Mouse (Mus musculus): Measurements from ENCODE around the gene Cmtm1. TPM values are rescaled to one million over a fixed set of nuclear protein-coding genes. Genes with fewer than 3 reads are reported as not detected.

The Cmtm1 gene
- polyA plus RNA-seq, 1 experiment from 2014 or later, result not detected

GRCm38 (mm10) chr8:104342426-104342825 lies 32.5 kb upstream of the Cmtm1 start:
- WGBS, result 83% methylated on average over 5 of the region's 5 CpGs
- no peak overlapping the region for H3K4me2 ChIP-seq (ENCODE audit: low read length)
- no peak overlapping the region for H3K27ac ChIP-seq (ENCODE audit: low read length)
- no peak overlapping the region for H3K9ac ChIP-seq (ENCODE audit: low read depth, low read length)
- no peaks in the 10 kb centered on the region for H3K9me3 ChIP-seq (replicated peaks; ENCODE audit: control insufficient read depth, low read length, poor library complexity, severe bottlenecking)
- no peaks in the 10 kb centered on the region for H3K27me3 ChIP-seq (ENCODE audit: control insufficient read depth, insufficient read depth, low read depth, low read length)
- H3K4me1 ChIP-seq (ENCODE audit: control insufficient read depth, insufficient read depth, low read length), result peaks cover 8% of the 10 kb centered on the region
- no peak overlapping the region for H3K4me3 ChIP-seq (ENCODE audit: low read depth, low read length)
- no peak for ATAC-seq
- no peaks in the 10 kb centered on the region for H3K36me3 ChIP-seq (ENCODE audit: control insufficient read depth, insufficient read depth, low read length)

GRCm38 (mm10) chr8:104341678-104342077 lies 31.7 kb upstream of the Cmtm1 start:
- peak; percentile 13; the same call in 1 of the 2 replicates for ATAC-seq
- 51% methylated on average over 6 of the region's 6 CpGs for WGBS
- Histone ChIP-seq H3K4me2 (ENCODE audit: low read length) (peak overlapping the region; percentile 86), H3K9me3 (replicated peaks; ENCODE audit: control insufficient read depth, low read length, poor library complexity, severe bottlenecking) (no peaks in the 10 kb centered on the region), H3K9ac (ENCODE audit: low read depth, low read length) (no peak overlapping the region), H3K4me1 (ENCODE audit: control insufficient read depth, insufficient read depth, low read length) (peaks cover 8% of the 10 kb centered on the region), H3K4me3 (ENCODE audit: low read depth, low read length) (peak overlapping the region; percentile 56; the same call in 1 of the 2 replicates), H3K27ac (ENCODE audit: low read length) (no peak overlapping the region), H3K36me3 (ENCODE audit: control insufficient read depth, insufficient read depth, low read length) (no peaks in the 10 kb centered on the region), H3K27me3 (ENCODE audit: control insufficient read depth, insufficient read depth, low read depth, low read length) (no peaks in the 10 kb centered on the region)

DNA sequence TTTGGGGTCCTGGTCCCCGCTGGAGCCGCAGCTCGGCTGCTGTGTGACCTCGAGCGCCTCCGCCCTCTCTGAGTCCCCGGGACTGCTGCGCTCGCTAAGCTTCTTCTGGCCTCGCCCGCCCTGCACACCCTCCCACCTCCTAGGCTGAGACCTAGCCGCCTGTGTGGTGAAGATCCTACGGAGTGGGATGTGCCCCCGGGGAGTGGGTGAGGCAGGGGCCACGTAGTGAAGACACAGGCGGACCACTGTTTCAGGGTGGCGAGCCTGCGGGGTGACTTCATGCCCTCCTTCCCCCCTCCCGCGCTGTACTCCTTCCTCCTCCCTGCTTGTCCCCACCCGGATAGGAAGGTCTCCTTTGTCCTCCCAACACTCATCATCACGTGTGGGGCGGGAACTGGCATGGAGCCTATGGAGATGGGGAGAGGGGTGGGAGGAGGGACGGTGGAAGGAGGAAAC lies 31.2 kb upstream of the Cmtm1 start:
- H3K9me3 ChIP-seq (replicated peaks; ENCODE audit: control insufficient read depth, low read length, poor library complexity, severe bottlenecking), result no peaks in the 10 kb centered on the region
- peak overlapping the region; percentile 73 for H3K9ac ChIP-seq (ENCODE audit: low read depth, low read length)
- no peaks in the 10 kb centered on the region for H3K36me3 ChIP-seq (ENCODE audit: control insufficient read depth, insufficient read depth, low read length)
- H3K4me3 ChIP-seq (ENCODE audit: low read depth, low read length), result peak overlapping the region; percentile 56
- no peaks in the 10 kb centered on the region for H3K27me3 ChIP-seq (ENCODE audit: control insufficient read depth, insufficient read depth, low read depth, low read length)
- H3K4me2 ChIP-seq (ENCODE audit: low read length), result peak overlapping the region; percentile 86
- ATAC-seq, result peak; percentile 70
- WGBS, result under 1% methylated on average over 20 of the region's 24 CpGs
- peaks cover 8% of the 10 kb centered on the region for H3K4me1 ChIP-seq (ENCODE audit: control insufficient read depth, insufficient read depth, low read length)
- peak overlapping the region; percentile 19; the same call in 1 of the 2 replicates for H3K27ac ChIP-seq (ENCODE audit: low read length)

- peak overlapping the region; percentile 73 for H3K9ac ChIP-seq (ENCODE audit: low read depth, low read length)
- ATAC-seq, result peak; percentile 81
Observed at GRCm38 (mm10) chr8:104340233-104341105, 30.5 kb upstream of the Cmtm1 start.

GRCm38 (mm10) chr8:104339983-104340232 lies 30.0 kb upstream of the Cmtm1 start:
- Histone ChIP-seq H3K4me3 (ENCODE audit: low read depth, low read length) (peak overlapping the region; percentile 56), H3K4me1 (ENCODE audit: control insufficient read depth, insufficient read depth, low read length) (peaks cover 8% of the 10 kb centered on the region), H3K36me3 (ENCODE audit: control insufficient read depth, insufficient read depth, low read length) (no peaks in the 10 kb centered on the region), H3K9ac (ENCODE audit: low read depth, low read length) (peak overlapping the region; percentile 73), H3K27me3 (ENCODE audit: control insufficient read depth, insufficient read depth, low read depth, low read length) (no peaks in the 10 kb centered on the region), H3K9me3 (replicated peaks; ENCODE audit: control insufficient read depth, low read length, poor library complexity, severe bottlenecking) (no peaks in the 10 kb centered on the region), H3K27ac (ENCODE audit: low read length) (no peak overlapping the region), H3K4me2 (ENCODE audit: low read length) (peak overlapping the region; percentile 86)
- WGBS, result under 1% methylated on average over 6 of the region's 6 CpGs
- ATAC-seq, result peak; percentile 11; the same call in 1 of the 2 replicates

More at GRCm38 (mm10) chr8:104340233-104341105, 30.5 kb upstream of the Cmtm1 start:
- no peaks in the 10 kb centered on the region for H3K27me3 ChIP-seq (ENCODE audit: control insufficient read depth, insufficient read depth, low read depth, low read length)
- H3K9me3 ChIP-seq (replicated peaks; ENCODE audit: control insufficient read depth, low read length, poor library complexity, severe bottlenecking), result no peaks in the 10 kb centered on the region
- peak overlapping the region; percentile 19; the same call in 1 of the 2 replicates for H3K27ac ChIP-seq (ENCODE audit: low read length)
- H3K36me3 ChIP-seq (ENCODE audit: control insufficient read depth, insufficient read depth, low read length), result no peaks in the 10 kb centered on the region
- WGBS, result 0% methylated on average over 49 of the region's 54 CpGs
- H3K4me2 ChIP-seq (ENCODE audit: low read length), result peak overlapping the region; percentile 86
- peak overlapping the region; percentile 56 for H3K4me3 ChIP-seq (ENCODE audit: low read depth, low read length)
- H3K4me1 ChIP-seq (ENCODE audit: control insufficient read depth, insufficient read depth, low read length), result peaks cover 8% of the 10 kb centered on the region

GRCm38 (mm10) chr8:104339229-104339982 lies 29.5 kb upstream of the Cmtm1 start, which contains the start of gene Cmtm3:
TSS of gene Cmtm3 (plus strand) at chr8:104339410.
- Histone ChIP-seq H3K4me3 (ENCODE audit: low read depth, low read length) (peak within 1 kb of the TSS; percentile 56), H3K4me1 (ENCODE audit: control insufficient read depth, insufficient read depth, low read length) (peaks cover 8% of the 10 kb centered on the region), H3K4me2 (ENCODE audit: low read length) (peak within 1 kb of the TSS; percentile 86), H3K36me3 (ENCODE audit: control insufficient read depth, insufficient read depth, low read length) (no peaks in the 10 kb centered on the region), H3K9ac (ENCODE audit: low read depth, low read length) (peak within 1 kb of the TSS; percentile 73), H3K27ac (ENCODE audit: low read length) (no peak within 1 kb of the TSS), H3K9me3 (replicated peaks; ENCODE audit: control insufficient read depth, low read length, poor library complexity, severe bottlenecking) (no peaks in the 10 kb centered on the region), H3K27me3 (ENCODE audit: control insufficient read depth, insufficient read depth, low read depth, low read length) (no peaks in the 10 kb centered on the region)
- 17% methylated on average over 16 of the region's 18 CpGs for WGBS
- no peak; the same call in 1 of the 2 replicates for ATAC-seq

- 56% methylated on average over 3 of the region's 3 CpGs for WGBS
- Histone ChIP-seq H3K9me3 (replicated peaks; ENCODE audit: control insufficient read depth, low read length, poor library complexity, severe bottlenecking) (no peaks in the 10 kb centered on the region), H3K27me3 (ENCODE audit: control insufficient read depth, insufficient read depth, low read depth, low read length) (no peaks in the 10 kb centered on the region), H3K4me3 (ENCODE audit: low read depth, low read length) (no peak overlapping the region), H3K9ac (ENCODE audit: low read depth, low read length) (no peak overlapping the region), H3K36me3 (ENCODE audit: control insufficient read depth, insufficient read depth, low read length) (no peaks in the 10 kb centered on the region), H3K4me1 (ENCODE audit: control insufficient read depth, insufficient read depth, low read length) (peaks cover 8% of the 10 kb centered on the region), H3K4me2 (ENCODE audit: low read length) (no peak overlapping the region), H3K27ac (ENCODE audit: low read length) (no peak overlapping the region)
- no peak for ATAC-seq
Observed at GRCm38 (mm10) chr8:104337890-104338289, 27.9 kb upstream of the Cmtm1 start.

GRCm38 (mm10) chr8:104336806-104337205 lies 26.9 kb upstream of the Cmtm1 start:
- Histone ChIP-seq H3K9ac (ENCODE audit: low read depth, low read length) (no peak overlapping the region), H3K36me3 (ENCODE audit: control insufficient read depth, insufficient read depth, low read length) (no peaks in the 10 kb centered on the region), H3K4me1 (ENCODE audit: control insufficient read depth, insufficient read depth, low read length) (peaks cover 8% of the 10 kb centered on the region), H3K4me2 (ENCODE audit: low read length) (no peak overlapping the region), H3K27ac (ENCODE audit: low read length) (no peak overlapping the region), H3K4me3 (ENCODE audit: low read depth, low read length) (no peak overlapping the region), H3K27me3 (ENCODE audit: control insufficient read depth, insufficient read depth, low read depth, low read length) (no peaks in the 10 kb centered on the region), H3K9me3 (replicated peaks; ENCODE audit: control insufficient read depth, low read length, poor library complexity, severe bottlenecking) (no peaks in the 10 kb centered on the region)
- WGBS, result 85% methylated on average over 1 of the region's 1 CpGs
- ATAC-seq, result no peak

DNA sequence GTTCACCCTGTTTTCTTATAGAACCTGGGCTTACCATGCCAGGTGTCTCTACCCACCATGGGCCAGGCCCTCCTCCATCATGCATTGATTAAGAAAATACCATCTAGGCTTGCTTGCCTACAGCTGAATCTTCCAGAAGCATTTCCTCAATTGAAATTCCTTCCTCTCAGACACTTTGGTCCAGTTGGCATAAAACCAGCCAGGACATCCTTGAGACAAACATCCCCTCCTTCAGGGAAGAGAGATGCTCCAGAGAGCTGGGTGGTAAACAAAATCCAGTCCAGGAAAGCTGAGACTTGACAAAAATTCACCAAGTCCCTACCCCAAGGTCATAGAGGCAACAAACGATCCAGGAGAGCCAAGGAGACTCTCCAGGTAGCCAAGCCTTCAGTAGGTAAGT lies 24.3 kb upstream of the Cmtm1 start:
- Histone ChIP-seq H3K9me3 (replicated peaks; ENCODE audit: control insufficient read depth, low read length, poor library complexity, severe bottlenecking) (no peaks in the 10 kb centered on the region), H3K4me1 (ENCODE audit: control insufficient read depth, insufficient read depth, low read length) (no peaks in the 10 kb centered on the region), H3K4me3 (ENCODE audit: low read depth, low read length) (no peak overlapping the region), H3K4me2 (ENCODE audit: low read length) (no peak overlapping the region), H3K9ac (ENCODE audit: low read depth, low read length) (no peak overlapping the region), H3K36me3 (ENCODE audit: control insufficient read depth, insufficient read depth, low read length) (no peaks in the 10 kb centered on the region), H3K27ac (ENCODE audit: low read length) (no peak overlapping the region), H3K27me3 (ENCODE audit: control insufficient read depth, insufficient read depth, low read depth, low read length) (no peaks in the 10 kb centered on the region)
- no peak for ATAC-seq
- WGBS, result 64% methylated on average over 1 of the region's 1 CpGs
